Mouse (Mus musculus) bone marrow macrophage, adult 2 months (primary cell): ENCODE measurements around the gene Ptprm.

Source experiments
- CTCF ChIP-seq: IDR thresholded peaks from 2 replicates; pipeline ENCODE4 v1.5.1; 2012; ENCODE audit warnings: low read depth, mild to moderate bottlenecking, low read length, moderate library complexity
- POLR2A ChIP-seq: IDR thresholded peaks from 2 replicates; pipeline ENCODE4 v1.6.1; 2012; ENCODE audit warnings: mild to moderate bottlenecking, low read depth, low read length, borderline replicate concordance

DNA sequence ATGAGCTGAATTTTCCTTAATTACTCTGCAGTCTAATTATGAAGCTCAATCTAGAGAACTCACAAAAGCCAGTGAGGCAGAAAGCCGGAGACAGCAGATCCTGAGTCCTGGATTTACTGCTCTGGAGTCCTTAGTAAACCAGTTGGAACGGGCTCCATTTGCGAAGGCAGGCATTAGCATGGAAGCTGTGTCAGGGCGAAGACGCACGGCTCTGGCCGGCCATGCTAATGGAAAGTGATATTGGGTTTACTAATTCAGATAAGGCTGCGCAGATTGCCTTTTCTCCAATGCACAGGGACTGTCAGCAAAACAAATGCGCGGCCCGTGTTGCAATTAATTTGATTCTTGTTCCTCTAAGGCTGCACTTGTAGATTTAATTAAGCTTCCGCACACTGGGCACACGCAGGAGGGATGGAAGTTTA, 484.7 kb downstream of the Ptprm start:
- TF ChIP-seq POLR2A = no peak
- no peak for TF ChIP-seq CTCF
